Mouse (Mus musculus) frontal cortex, postnatal 25 days (tissue): ENCODE results near the gene Surf1.
A peak's percentile ranks its signal among the peaks of the same experiment; 100 is the strongest.

Experiments
- DNase-seq, 2 experiments: peaks; one replicate each; pipeline ENCODE4 v3.0.0; 2022; ENCODE audit warnings: low spot score in 2 of 2

Surf1 gene

GRCm38 (mm10) chr2:26927745-26928476, 11.6 kb upstream of the Surf1 start:
- DNase-seq: no peak

DNA sequence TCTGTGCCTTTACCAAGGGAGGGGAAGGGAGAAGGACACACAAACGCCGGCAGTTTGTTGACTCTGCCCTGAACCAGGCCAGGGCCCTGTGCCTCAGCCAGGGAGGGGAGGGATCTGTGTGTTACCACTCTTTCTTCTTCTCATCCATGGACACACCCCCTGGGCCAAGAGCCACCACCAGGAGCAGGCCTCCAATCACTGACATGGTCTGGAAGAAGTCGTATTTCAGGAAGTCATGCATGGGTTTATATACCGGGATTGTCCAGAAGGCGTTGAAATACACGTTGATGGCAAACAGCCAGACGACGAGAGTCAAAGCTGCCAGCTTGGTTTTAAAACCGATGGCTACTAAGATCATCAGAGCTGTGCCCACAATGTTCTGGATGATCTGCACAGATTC, 5.5 kb upstream of the Surf1 start:
- DNase-seq: no peak

DNA sequence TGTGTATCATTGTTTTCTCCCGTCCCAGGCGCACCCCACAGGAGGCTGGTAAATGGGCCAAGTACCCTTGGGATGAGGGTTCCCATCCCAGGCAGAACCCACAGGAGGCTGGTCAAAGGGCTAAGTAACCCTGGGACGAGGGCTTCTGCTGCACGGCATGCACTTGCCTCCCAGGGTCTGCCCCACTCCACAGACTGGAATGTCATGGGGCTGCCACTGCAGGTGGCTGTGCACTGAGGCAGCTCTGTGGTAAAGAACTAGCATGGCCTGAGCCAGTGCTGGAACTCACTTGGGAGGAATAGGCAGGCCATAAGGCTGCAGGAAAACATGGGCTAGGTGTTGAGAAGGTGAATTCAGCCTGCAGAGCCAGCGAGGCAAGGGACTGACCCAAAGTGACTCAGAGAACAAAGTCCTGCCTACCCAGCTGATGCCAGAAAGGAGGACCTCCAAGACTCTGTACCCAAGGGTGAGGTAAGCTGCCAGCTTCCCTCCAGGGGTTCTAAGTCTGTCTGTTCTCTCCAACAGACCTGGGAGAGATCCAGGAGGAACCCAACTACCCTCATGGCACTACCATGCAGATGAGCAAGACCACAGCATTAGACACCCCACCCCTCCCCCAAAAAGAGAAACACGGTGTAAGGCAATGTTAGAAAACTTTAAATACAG, 4.0 kb upstream of the Surf1 start:
- DNase-seq: no peak

DNA sequence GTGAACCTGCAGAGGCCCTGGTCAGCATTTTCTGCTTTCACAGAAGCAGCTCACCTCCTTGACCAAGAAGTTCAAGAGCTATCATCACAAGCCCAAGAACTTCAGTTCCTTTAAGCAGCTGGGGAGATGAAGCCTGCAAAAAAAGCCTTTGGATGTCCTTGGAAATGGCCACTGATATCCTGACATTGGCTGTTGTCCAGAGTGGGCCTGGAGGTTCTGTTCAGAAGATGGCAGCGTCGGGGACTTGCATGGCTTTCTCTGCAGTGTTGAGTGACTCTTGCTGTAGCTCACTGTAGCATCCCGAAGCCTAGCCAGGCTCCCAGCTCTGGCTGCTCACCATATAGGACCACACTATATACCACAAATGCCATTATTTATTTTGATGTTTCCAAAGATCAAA, 3.4 kb upstream of the Surf1 start:
- no peak for DNase-seq

DNA sequence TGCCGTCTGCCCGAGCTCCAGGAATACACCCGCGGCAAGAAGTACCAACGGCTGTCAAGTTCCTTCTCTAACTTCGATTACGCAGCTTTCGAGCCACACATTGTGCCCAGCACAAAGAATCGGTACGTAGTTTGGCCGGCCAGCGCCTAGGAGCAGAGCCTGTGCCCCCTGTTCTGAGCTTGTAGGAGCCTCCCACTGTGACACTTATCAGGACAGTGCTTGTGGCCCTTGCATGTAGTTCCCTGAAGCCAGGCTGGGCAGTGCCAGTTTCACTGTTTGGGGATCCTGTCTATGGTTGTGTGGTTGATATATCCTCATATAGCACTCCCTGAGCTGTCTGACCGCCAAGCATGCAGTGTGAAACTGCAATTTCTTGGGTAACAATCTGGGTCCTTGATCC, 408 bp upstream of the Surf1 start:
- no peak for DNase-seq

DNA sequence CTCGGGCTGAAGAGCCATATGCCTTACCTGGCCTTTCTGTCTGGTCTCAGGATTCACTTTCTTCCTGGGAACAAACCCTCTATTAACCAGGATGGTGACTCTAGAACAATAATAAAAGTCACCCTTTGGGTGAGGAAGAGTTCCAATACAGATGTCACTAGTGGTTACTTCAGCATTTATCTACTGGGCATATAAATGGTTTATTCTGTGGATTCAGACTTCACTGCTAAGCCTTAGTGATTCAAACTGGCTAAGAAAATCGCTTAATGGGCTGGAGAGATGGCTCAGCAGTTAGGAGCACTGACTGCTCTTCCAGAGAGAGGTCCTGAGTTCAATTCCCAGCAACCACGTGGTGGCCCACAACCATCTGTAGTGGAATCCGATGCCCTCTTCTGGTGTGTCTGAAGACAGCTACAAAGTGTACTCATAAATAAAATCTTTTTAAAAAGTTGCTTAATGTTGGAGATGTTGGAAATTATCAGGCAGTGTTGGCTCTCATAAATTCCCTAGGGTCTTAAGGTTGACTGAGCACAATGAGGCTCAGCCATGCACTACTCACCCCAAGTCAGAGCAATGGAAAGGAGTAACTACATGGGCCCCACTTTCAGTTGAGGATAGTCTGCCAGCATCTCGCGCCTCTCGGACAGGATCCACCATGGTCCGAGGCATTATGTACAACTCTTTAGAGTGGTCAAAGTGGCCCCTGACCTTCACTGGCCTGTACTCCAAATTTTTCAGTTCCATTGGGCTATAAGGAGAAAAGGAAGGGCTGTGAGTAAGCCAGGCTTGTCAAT, 2.0 kb downstream of the Surf1 start:
- DNase-seq: no peak

GRCm38 (mm10) chr2:26913416-26914147, 2.7 kb downstream of the Surf1 start:
- no peak for DNase-seq

GRCm38 (mm10) chr2:26912253-26912770, 4.0 kb downstream of the Surf1 start:
- DNase-seq: no peak

- no peak for DNase-seq
Observed at GRCm38 (mm10) chr2:26910994-26911765, 5.2 kb downstream of the Surf1 start.

GRCm38 (mm10) chr2:26910124-26910993, 6.0 kb downstream of the Surf1 start, which contains the start of the genes Med22 and Rpl7a:
Med22 (minus strand) TSS chr2:26910677.
Rpl7a (plus strand) TSS chr2:26910764.
- DNase-seq: peak; percentile 100

DNA sequence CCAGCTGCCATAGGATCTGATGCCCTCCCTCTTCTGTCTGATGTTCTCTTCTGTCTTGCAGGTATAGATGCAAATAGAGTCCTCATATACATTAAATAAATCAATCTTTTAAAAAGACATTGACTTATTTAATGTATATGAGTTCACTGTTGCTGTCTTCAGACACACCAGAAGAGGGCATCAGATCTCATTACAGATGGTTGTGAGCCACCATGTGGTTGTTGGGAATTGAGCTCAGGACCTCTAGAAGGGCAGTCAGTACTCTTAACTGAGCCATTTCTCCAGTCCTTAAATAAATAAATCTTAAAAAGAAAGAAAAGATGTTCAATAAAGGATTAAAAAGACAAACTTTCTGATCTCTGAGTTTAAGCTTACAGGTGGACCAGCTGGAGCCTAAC, 6.9 kb downstream of the Surf1 start:
- no peak for DNase-seq

- DNase-seq: no peak
Observed at GRCm38 (mm10) chr2:26908710-26909386, 7.5 kb downstream of the Surf1 start.

DNA sequence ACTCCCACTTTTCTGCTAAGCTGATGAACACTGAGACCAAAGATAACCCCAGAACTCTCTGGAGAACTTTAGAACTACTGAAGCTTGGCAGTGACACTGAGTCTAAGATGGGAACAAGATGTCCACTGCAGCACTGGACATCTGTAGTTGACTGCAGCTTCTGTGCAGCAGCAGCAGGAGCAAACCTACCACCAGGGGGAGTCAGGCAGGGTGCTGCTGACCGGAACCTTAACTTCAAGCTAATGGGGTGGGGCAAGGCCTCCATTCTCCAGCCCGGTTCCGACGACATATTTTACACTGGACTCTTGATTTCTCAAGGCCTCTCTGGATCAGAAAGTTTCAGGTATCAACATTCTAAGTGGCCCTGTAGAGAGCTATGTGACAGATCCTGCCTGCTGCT, 9.2 kb downstream of the Surf1 start:
- DNase-seq: no peak

DNA sequence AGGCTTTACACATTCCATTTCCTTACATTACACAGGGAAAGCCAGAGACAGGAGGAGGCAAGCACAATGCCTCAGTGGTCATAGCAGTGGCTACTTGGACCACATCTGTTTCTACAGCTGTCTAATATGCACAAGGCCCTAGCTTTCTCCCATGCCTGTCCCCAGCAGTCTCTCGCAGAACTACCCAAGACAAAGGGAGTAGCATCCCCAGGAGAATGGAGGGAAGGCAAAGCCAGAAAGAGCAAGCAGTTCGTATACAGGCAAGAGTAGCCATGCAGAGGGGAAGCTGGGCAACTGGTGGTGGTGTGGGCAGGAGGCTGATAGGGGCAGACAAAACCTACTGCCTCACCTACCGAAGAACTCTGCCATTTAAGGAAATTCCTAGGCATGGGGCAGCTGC, 9.9 kb downstream of the Surf1 start:
- no peak for DNase-seq

DNA sequence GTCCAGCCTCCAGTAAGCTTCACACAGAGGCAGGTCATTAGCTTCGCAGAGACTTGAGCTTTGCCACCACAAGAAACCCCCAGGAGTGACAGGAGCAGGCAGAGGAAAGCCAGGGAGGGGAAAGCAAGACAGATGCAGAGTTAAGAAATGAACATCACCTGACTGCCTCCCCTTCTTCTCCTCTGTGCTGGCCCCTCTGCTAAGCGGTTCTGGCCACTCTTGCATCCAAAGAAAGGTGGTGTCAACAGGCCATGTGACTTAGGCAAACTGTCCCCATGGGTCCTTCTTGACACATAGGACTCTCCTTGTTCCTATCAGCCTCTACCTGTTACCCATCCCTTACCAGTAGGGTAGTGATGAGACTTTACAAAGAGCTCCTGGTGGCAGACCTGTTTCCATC, 10.4 kb downstream of the Surf1 start:
- DNase-seq: no peak

- no peak for DNase-seq
Observed at GRCm38 (mm10) chr2:26903311-26903710, 13.0 kb downstream of the Surf1 start.

DNA sequence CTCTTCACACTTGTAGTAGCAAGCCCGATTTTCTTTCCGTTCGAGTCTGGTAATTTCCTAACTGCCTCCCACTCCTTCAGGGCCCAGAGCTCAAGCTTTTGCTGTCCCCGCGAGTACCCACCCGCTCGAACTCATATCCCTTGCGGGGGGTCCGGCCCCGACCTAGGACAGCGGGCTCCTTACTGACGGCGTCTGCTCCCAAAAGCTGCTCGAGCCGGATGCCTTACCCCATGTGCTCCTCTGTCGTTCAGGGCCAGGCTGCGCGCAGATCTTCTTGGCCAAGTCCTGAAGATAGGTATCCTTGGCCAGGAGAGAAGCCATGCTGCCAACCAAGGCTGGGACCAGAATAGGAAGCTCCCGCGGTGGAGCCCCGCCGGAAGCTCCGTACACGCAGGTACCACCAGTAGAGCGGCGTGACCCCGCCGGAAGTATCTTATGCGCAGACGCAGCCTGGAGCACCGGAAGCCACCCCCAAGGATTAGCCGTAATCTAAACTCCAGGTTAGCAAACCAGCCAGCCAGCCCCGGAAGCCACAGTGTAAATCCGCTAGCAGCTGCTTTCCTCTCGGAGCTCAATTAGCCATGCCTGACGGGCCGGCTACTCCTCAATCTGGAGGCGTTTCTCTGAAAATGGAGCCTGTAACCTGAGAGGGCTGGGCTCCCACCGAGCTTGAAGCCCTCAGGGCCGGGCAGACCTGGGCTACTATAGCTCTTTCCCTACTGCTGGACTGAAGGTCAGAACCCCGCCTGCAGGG, 13.7 kb downstream of the Surf1 start, which contains the start of gene Surf6:
TSS of gene Surf6 (minus strand) at position 413 of the 754 bp plus-strand sequence.
- DNase-seq: peak; percentile 90 to 93

- DNase-seq: no peak
Observed at GRCm38 (mm10) chr2:26901834-26902400, 14.4 kb downstream of the Surf1 start.
